Mouse (Mus musculus) ES-Bruce4 (cell line): Measurements from ENCODE around the gene Ube2f. TPM values are rescaled to one million over a fixed set of nuclear protein-coding genes. Genes with fewer than 3 reads are reported as not detected.

Source experiments
- H3K27ac ChIP-seq: 2 replicates; pipeline ENCODE4 v1.5.1; 2012; ENCODE audit warnings: low read length, inconsistent platforms; ENCODE audit not compliant: insufficient read depth
- H3K27me3 ChIP-seq: 2 replicates; pipeline ENCODE4 v1.6.1; 2012; ENCODE audit warnings: mild to moderate bottlenecking, low read length, inconsistent platforms; ENCODE audit not compliant: control insufficient read depth, poor library complexity, insufficient read depth, severe bottlenecking
- H3K36me3 ChIP-seq: 2 replicates; pipeline ENCODE4 v1.6.1; 2012; ENCODE audit warnings: inconsistent platforms, mild to moderate bottlenecking, low read length, moderate library complexity; ENCODE audit not compliant: control insufficient read depth, poor library complexity, insufficient read depth, severe bottlenecking
- H3K4me1 ChIP-seq: one replicate; pipeline ENCODE4 v1.8.1; 2011; ENCODE audit warnings: low read length; ENCODE audit not compliant: control insufficient read depth, insufficient read depth
- H3K4me3 ChIP-seq: 2 replicates; pipeline ENCODE4 v1.5.1; 2011; ENCODE audit warnings: low read depth, mild to moderate bottlenecking, low read length
- H3K9ac ChIP-seq: 2 replicates; pipeline ENCODE4 v1.6.1; 2012; ENCODE audit warnings: low read depth, mild to moderate bottlenecking, inconsistent platforms; ENCODE audit not compliant: poor library complexity, severe bottlenecking
- H3K9me3 ChIP-seq: replicated peaks from 2 replicates; pipeline ENCODE4 v1.6.1; 2012; ENCODE audit warnings: mild to moderate bottlenecking, low read length, inconsistent platforms; ENCODE audit not compliant: control insufficient read depth, poor library complexity, insufficient read depth, severe bottlenecking
- CTCF ChIP-seq: IDR thresholded peaks from one replicate; pipeline ENCODE4 v1.8.1; 2011; ENCODE audit warnings: low read depth, low read length
- EP300 ChIP-seq: IDR thresholded peaks from 2 replicates; pipeline ENCODE4 v1.6.1; 2011; ENCODE audit warnings: low read depth, low read length; ENCODE audit not compliant: insufficient read depth
- POLR2A ChIP-seq: IDR thresholded peaks from one replicate; pipeline ENCODE4 v1.8.1; 2011; ENCODE audit warnings: low read length; ENCODE audit not compliant: insufficient read depth
- polyA plus RNA-seq: library from polyadenylated mRNA; stranded (reverse); fragments of >200 nt; gene quantifications from 2 replicates; pipeline ENCODE4 v1.2.4, GENCODE M21; 2011; ENCODE audit warnings: low read depth; ENCODE audit not compliant: missing spikeins, insufficient read depth, insufficient read length

Gene Ube2f
- polyA plus RNA-seq, 1 experiment, result 61.7 TPM

DNA sequence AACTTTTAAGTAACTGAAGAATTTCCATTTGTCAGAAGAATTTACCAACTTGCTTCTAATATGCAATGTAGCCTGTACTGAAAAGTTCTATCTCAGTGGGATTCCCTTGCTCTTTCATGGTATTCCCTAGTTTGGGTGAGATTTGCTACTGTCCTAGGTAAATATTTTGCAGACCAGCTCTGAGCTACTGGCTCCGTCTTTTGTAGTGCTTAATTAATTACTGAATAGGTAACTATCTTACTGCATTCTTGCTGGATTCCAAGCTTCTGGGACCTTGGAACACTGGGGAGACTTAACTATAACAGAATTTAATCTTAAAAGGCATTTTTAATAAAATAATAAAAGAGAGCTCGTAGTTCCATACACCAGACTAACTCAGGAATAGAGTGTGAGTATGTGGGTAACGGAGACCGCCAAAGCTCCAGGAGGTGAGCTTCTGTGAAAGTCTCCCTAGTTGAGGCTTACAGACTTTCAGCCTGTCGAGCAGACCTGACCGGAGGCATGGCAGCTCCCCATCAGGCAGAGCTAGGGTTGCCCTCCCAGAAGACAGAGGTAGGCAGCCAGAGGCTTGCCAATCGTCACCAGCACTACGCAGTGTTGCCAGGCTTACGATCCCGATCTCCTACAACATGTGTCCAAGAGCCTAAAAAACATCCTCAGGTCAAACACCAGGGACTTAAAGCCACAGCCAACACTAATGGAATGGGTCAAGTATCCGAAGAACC, 42.2 kb downstream of the Ube2f start:
- no peaks in the 10 kb centered on the region for H3K4me1 ChIP-seq
- TF ChIP-seq POLR2A, result no peak
- TF ChIP-seq CTCF, result no peak
- TF ChIP-seq EP300, result no peak
- H3K9ac ChIP-seq, result no peak overlapping the region
- no peak overlapping the region for H3K4me3 ChIP-seq
- no peak overlapping the region for H3K27ac ChIP-seq
- no peaks in the 10 kb centered on the region for H3K36me3 ChIP-seq
- H3K27me3 ChIP-seq, result no peaks in the 10 kb centered on the region
- no peaks in the 10 kb centered on the region for H3K9me3 ChIP-seq

DNA sequence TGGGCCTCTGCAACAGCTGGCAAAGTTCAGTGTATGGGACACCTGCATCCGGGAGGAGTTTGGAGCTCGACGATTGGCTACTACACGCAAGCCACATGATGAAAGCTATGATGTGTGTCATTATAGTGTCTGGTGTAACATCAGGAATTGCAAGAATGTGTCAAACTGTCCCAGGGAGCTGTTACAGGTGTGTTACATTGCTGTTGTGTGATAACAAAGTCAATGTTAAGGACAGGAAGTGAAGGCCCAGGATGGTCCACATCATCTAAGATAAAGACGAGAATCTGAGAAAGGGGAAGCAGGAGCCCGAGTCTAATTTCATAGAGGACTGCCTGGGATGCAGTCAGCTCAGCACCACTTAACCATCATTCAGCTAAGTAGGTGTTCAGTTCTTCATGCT, 45.4 kb downstream of the Ube2f start:
- no peaks in the 10 kb centered on the region for H3K27me3 ChIP-seq
- H3K36me3 ChIP-seq, result no peaks in the 10 kb centered on the region
- H3K9me3 ChIP-seq, result no peaks in the 10 kb centered on the region
- no peak overlapping the region for H3K9ac ChIP-seq
- no peak overlapping the region for H3K27ac ChIP-seq
- no peak for TF ChIP-seq CTCF
- no peak for TF ChIP-seq POLR2A
- no peak for TF ChIP-seq EP300
- H3K4me1 ChIP-seq, result peaks cover 2% of the 10 kb centered on the region
- H3K4me3 ChIP-seq, result no peak overlapping the region

- peak within 1 kb of the TSS; percentile 80 for H3K9ac ChIP-seq
- H3K27me3 ChIP-seq, result no peaks in the 10 kb centered on the region
- peak within 1 kb of the TSS; percentile 95 for H3K4me3 ChIP-seq
- no peaks in the 10 kb centered on the region for H3K36me3 ChIP-seq
- H3K27ac ChIP-seq, result no peak within 1 kb of the TSS
- no peak for TF ChIP-seq CTCF
- TF ChIP-seq POLR2A, result no peak
- no peak for TF ChIP-seq EP300
- H3K9me3 ChIP-seq, result no peaks in the 10 kb centered on the region
- H3K4me1 ChIP-seq, result peaks cover 2% of the 10 kb centered on the region
These were observed 48.0 kb downstream of the Ube2f start, which contains the start of gene Scly for GRCm38 (mm10) chr1:91297799-91298744. Gene Scly, plus strand, starts transcription at chr1:91298338.

GRCm38 (mm10) chr1:91299026-91299706, 49.1 kb downstream of the Ube2f start:
- Histone ChIP-seq H3K9ac (peak overlapping the region; percentile 80), H3K36me3 (no peaks in the 10 kb centered on the region), H3K4me1 (peaks cover 2% of the 10 kb centered on the region), H3K27ac (no peak overlapping the region), H3K27me3 (no peaks in the 10 kb centered on the region), H3K9me3 (no peaks in the 10 kb centered on the region), H3K4me3 (peak overlapping the region; percentile 95)
- TF ChIP-seq EP300, result no peak

- Histone ChIP-seq H3K9ac (no peak overlapping the region), H3K4me3 (no peak overlapping the region), H3K36me3 (no peaks in the 10 kb centered on the region), H3K9me3 (no peaks in the 10 kb centered on the region), H3K27ac (no peak overlapping the region), H3K4me1 (peaks cover 2% of the 10 kb centered on the region), H3K27me3 (no peaks in the 10 kb centered on the region)
- TF ChIP-seq EP300, result no peak
These were observed 49.8 kb downstream of the Ube2f start for GRCm38 (mm10) chr1:91299707-91300426.
